Mouse (Mus musculus): ENCODE results near the gene Dchs2.
"Not testable (repeated sequence)": the region's sequence is repeated elsewhere in the genome, so short reads cannot be mapped to it uniquely, and the experiment has no call there.

The Dchs2 gene

DNA sequence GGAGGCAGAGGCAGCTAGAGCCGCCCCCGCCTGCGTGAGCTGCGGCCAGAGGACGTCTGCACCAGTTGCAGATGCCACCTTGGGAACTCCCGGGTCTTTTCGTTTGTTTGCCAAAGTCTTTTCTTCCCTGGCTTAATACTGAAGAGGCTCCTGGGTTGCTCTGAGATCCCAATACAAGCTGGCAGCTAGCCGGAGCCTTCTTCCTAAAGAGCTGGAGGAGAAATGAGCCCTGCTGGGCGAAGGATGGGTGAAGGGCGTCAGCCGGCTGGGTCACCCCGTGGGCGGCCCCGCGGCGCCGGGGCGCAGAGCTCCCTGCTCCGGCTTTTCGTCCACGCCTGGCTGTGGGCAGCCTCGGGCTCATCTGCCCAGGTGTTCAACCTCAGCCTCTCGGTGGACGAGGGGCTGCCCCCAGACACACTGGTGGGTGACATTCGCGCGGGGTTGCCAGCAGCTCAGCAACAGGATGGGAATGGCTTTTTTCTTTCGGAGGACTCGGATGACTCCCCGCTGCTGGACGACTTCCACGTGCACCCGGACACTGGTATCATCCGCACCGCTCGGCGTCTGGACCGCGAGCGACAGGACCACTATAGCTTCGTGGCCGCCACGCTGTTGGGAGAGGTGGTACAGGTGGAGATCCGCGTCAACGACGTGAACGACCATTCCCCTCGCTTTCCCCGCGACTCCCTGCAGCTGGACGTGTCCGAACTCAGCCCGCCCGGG, at the start of gene Dchs2:
Gene Dchs2 (plus strand): TSS at position 223 of the 723 bp plus-strand sequence.
- no peak for DNase-seq (ENCODE audit: low read depth, low spot score)

DNA sequence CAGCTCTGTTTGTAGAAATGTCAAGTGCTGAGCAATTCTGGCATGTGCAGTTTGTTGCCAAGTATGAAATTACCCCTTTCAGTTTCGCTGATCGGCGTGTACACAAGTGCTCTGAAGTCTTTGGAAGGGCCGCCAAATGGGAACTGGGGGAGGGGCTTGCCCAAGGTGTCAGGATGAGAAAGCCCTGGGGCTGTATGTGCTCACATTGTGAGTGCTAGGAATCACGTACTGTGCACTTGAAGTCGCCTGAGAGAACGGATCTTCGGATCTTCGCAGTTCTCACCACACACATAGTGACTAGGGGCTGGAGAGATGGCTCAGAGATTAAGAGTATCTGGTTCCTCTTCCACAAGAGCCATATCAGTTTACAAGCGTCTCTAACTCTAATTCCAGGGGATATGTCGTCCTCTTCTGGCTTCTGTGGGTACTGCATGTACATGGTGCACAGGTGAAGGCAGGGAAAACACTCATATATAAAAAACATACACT, 47.1 kb upstream of the Dchs2 start:
- DNase-seq (ENCODE audit: low read depth, low spot score) = peak; percentile 72

GRCm38 (mm10) chr3:83097586-83097985, 30.2 kb upstream of the Dchs2 start:
- DNase-seq (ENCODE audit: low read depth, low spot score) = no peak

GRCm38 (mm10) chr3:83098546-83099034, 29.2 kb upstream of the Dchs2 start:
- DNase-seq (ENCODE audit: low read depth, low spot score) = no peak

DNA sequence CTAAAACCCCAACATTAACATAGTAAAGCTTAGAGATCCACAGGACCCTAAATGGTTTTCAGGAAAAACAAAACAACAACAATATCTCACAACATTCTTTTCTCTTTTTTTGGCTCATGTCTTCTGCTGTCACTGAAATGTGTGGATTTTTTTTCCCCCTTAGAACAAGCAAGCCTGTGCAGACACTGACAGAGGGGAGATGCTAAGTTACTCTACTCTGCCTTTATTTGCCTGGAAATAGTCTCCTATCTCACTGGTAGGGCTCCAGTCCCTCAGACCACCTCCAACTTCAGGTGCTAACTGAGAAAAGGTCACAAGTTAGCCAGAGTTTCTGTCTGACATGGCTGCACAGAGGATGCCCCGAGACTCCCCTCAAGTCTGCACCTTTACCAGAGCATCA, 28.6 kb upstream of the Dchs2 start:
- DNase-seq (ENCODE audit: low read depth, low spot score) = no peak

DNA sequence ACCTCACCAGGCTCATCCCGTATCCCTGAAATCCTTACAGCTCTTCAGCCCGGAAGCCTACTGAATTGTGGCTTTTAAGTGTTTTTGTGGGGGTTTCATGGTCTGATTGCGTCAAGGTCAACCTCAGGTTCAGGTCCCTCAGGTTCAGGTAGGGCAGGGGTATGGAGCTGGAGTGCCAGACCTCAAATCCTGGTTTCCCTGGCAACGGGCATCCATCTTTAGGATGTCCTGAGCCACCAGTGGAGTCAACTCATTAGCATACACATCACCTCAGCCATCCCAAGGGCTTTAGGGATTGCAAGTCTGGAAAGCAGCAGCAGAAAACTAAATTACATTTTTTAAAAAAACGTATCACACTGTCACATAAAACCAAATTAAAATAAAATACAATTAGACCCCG, 28.1 kb upstream of the Dchs2 start:
- no peak for DNase-seq (ENCODE audit: low read depth, low spot score)

- no peak for DNase-seq (ENCODE audit: low read depth, low spot score)
Measured at GRCm38 (mm10) chr3:83102286-83102685, 25.5 kb upstream of the Dchs2 start.

- peak; percentile 12 for DNase-seq (ENCODE audit: low read depth, low spot score)
Measured at GRCm38 (mm10) chr3:83110163-83110562, 17.6 kb upstream of the Dchs2 start.

DNA sequence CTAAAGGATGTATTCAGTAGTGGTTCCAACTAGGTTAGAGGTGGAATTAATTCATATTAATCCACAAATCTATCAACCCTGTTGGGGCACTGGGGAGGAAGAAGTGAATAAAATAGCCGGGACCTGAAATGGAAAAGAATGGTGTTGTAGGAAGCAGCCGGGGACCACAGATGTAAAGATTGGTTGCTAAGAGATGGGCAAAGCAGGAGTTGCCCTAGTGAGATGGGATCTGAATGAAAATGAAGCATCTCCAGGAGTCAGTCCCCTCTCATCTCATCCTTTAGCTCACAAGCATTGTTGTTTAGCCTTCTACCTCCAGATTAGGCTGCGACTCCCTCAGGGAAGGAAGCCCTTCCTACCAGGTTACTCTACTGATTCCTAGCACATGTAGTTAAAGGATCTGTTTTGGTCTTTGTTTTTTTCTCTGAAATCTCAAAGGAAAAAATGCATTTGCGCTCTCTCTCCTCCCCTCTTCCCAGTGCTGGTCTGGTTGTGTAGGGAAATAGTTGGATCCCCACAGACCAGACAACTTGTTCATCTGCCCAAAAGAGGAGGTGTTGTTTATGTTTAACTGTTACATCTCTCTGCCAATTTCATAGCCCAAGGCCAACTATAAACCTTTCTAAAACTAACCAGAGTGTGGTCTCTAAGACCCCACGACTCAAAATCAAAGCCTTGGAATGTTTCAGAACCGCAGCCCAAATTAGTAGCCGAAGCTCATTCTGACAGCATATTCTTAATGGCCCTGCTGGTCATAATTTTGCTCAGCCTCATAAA, 16.1 kb upstream of the Dchs2 start:
- no peak for DNase-seq (ENCODE audit: low read depth, low spot score)

GRCm38 (mm10) chr3:83112869-83113268, 14.9 kb upstream of the Dchs2 start:
- no peak for DNase-seq (ENCODE audit: low read depth, low spot score)

DNA sequence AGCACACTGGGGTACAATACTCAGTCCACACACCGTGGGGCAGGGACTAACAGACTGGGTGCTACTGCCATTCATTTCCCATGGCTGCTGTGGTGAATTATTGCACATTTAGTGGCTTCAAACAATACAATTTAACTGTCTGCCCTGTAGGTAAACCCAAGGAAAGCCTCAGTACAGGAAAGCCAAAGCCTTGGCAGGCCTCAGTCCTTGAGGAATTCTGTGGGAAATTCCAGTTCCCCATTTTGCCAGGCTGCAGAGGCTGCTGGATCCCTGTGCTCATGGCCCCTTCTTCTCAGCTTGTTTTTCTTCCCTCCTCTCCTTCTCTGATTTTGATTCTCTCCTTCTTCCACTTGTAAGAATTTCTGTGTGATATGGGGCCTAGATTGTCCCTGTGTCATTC, 12.8 kb upstream of the Dchs2 start:
- DNase-seq (ENCODE audit: low read depth, low spot score) = no peak

- no peak for DNase-seq (ENCODE audit: low read depth, low spot score)
Measured at GRCm38 (mm10) chr3:83117592-83117991, 10.2 kb upstream of the Dchs2 start.

- not testable (repeated sequence) for DNase-seq (ENCODE audit: low read depth, low spot score)
Measured at GRCm38 (mm10) chr3:83123945-83124344, 3.8 kb upstream of the Dchs2 start.

DNA sequence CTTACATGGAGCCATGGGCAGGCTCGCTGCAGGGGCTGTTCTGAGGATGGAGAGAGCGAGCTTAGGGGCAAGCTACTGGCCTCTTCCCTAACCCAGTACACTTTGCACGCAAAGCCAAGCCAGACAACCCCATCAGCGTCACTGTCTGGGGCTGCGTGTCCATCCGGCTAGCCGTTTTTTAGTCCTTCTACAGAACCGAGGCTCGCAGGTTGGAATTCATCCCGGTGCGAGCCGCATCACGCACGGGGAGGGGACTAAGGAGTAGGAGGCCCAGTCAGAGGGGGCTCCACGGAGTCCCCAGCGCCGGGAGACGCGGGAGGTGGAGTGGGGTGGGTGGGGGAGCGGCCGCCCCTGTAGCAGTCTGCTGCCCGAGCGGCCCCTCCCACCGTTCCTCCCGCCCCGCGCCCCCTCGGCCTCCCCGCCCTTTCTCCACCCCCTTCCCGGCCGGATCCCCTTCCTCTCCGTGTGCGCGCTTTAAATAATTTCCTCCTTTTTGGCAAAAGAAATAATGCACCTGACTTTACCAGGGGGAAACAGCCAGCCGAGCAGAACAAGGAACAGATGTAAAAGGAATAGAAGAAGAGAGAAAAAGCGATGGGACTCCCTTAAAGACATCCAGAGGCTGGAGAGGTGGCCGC, 541 bp upstream of the Dchs2 start:
- no peak for DNase-seq (ENCODE audit: low read depth, low spot score)

GRCm38 (mm10) chr3:83128449-83128922, 738 bp downstream of the Dchs2 start:
- no peak for DNase-seq (ENCODE audit: low read depth, low spot score)

DNA sequence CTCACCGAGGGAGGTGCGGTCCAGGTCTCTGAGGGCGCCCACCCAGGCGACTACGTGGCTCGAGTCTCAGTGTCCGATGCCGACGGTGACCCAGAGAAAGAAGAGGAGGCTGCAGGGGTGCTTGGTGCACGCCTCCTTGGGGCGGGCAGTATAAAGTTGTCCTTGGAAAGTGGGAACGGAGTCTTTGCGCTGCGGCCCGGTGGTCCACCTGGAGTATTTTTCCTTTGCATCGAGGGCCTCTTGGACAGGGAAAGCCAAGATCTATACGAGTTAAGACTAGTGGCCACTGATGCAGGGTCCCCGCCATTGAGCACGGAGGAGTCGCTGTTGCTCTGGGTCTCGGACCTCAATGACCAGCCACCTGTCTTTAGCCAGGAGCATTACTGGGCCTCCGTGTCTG, 1.4 kb downstream of the Dchs2 start:
- no peak for DNase-seq (ENCODE audit: low read depth, low spot score)

DNA sequence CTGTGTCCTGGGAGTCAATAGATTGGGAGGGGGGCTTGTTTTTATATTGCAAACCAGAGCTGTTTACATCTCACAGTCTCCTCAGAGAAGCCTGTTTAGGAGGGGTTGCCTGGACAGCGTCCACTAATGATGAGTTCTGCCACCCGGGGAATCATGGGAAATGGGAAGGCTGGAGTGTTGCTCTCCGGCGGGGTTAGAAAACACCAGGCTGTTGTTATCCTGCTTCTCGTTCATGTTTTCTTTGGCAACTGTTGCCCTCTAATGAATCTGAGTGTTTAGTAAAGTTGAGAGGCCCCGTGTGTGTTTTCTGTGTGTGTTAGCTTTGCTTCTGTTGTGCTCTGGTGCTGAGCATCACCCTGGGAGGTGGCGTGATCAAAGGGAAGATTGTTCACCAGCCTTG, 8.7 kb downstream of the Dchs2 start:
- no peak for DNase-seq (ENCODE audit: low read depth, low spot score)

- DNase-seq (ENCODE audit: low read depth, low spot score) = no peak
Measured at GRCm38 (mm10) chr3:83138820-83139219, 11.1 kb downstream of the Dchs2 start.

- no peak for DNase-seq (ENCODE audit: low read depth, low spot score)
Measured at GRCm38 (mm10) chr3:83145610-83146009, 17.9 kb downstream of the Dchs2 start.

GRCm38 (mm10) chr3:83147273-83148054, 19.7 kb downstream of the Dchs2 start:
- DNase-seq (ENCODE audit: low read depth, low spot score) = no peak

- DNase-seq (ENCODE audit: low read depth, low spot score) = no peak
Measured at GRCm38 (mm10) chr3:83148055-83148447, 20.3 kb downstream of the Dchs2 start.
